Mouse (Mus musculus) T-helper 17 cell (primary cell): Measurements from ENCODE around the gene Ppfibp1.

Experiments
- in situ Hi-C, 2 experiments: fragments of 300-600 bp; cut with MboI, MseI; formaldehyde crosslinking; loops; 1 replicate in 1 of 2; 2 replicates in 1 of 2; pipeline ENCODE4 v1.15.1; 2025; ENCODE audit warnings: high pct_unique_total_duplicates in 2 of 2

Gene Ppfibp1

GRCm38 (mm10) chr6:146955896-146956295 is 67.6 kb downstream of the Ppfibp1 start:
- in situ Hi-C loops: no loop called here

- in situ Hi-C loops: no loop called here
These were observed 68.7 kb downstream of the Ppfibp1 start for GRCm38 (mm10) chr6:146956961-146957360.

- in situ Hi-C loops: no loop called here
These were observed 70.4 kb downstream of the Ppfibp1 start for GRCm38 (mm10) chr6:146958694-146959093.

- in situ Hi-C loops: loop anchor here in 1 of 2 experiments (5.0 kb wide), 1 partner anchor 48 kb away; no protein-coding TSS in a partner anchor
These were observed 71.8 kb downstream of the Ppfibp1 start for GRCm38 (mm10) chr6:146959908-146960680.

- in situ Hi-C loops: loop anchor here in 1 of 2 experiments (5.0 kb wide), 1 partner anchor 49 kb away; no protein-coding TSS in a partner anchor
These were observed 72.7 kb downstream of the Ppfibp1 start for GRCm38 (mm10) chr6:146960956-146961355.

- in situ Hi-C loops: loop anchor here in 1 of 2 experiments (5.0 kb wide), 1 partner anchor 50 kb away; no protein-coding TSS in a partner anchor
These were observed 73.7 kb downstream of the Ppfibp1 start for GRCm38 (mm10) chr6:146961832-146962481.

- in situ Hi-C loops: loop anchor here in 1 of 2 experiments (5.0 kb wide), 1 partner anchor 51 kb away; no protein-coding TSS in a partner anchor
These were observed 75.3 kb downstream of the Ppfibp1 start for GRCm38 (mm10) chr6:146963396-146964150.

- in situ Hi-C loops: no loop called here
These were observed 77.0 kb downstream of the Ppfibp1 start for GRCm38 (mm10) chr6:146965139-146965772.

GRCm38 (mm10) chr6:146966446-146967019 is 78.2 kb downstream of the Ppfibp1 start:
- in situ Hi-C loops: no loop called here

- in situ Hi-C loops: no loop called here
These were observed 79.5 kb downstream of the Ppfibp1 start for GRCm38 (mm10) chr6:146967836-146968235.

GRCm38 (mm10) chr6:146970811-146971210 is 82.5 kb downstream of the Ppfibp1 start:
- in situ Hi-C loops: no loop called here

- in situ Hi-C loops: no loop called here
These were observed 83.1 kb downstream of the Ppfibp1 start for GRCm38 (mm10) chr6:146971366-146971765.

- in situ Hi-C loops: no loop called here
These were observed 83.7 kb downstream of the Ppfibp1 start for GRCm38 (mm10) chr6:146972009-146972408.

- in situ Hi-C loops: no loop called here
These were observed 84.5 kb downstream of the Ppfibp1 start for GRCm38 (mm10) chr6:146972740-146973139.

GRCm38 (mm10) chr6:146973406-146973805 is 85.1 kb downstream of the Ppfibp1 start:
- in situ Hi-C loops: no loop called here

- in situ Hi-C loops: no loop called here
These were observed 85.5 kb downstream of the Ppfibp1 start for GRCm38 (mm10) chr6:146973830-146974229.

GRCm38 (mm10) chr6:146976446-146976845 is 88.2 kb downstream of the Ppfibp1 start:
- in situ Hi-C loops: no loop called here

- in situ Hi-C loops: no loop called here
These were observed 90.4 kb downstream of the Ppfibp1 start for GRCm38 (mm10) chr6:146978691-146979114.

- in situ Hi-C loops: no loop called here
These were observed 90.9 kb downstream of the Ppfibp1 start for GRCm38 (mm10) chr6:146979115-146979744.

GRCm38 (mm10) chr6:146979953-146980352 is 91.7 kb downstream of the Ppfibp1 start:
- in situ Hi-C loops: no loop called here
